Mouse (Mus musculus) hindbrain, embryonic 13.5 days (tissue): Measurements from ENCODE around the gene Clybl. TPM values are rescaled to one million over a fixed set of nuclear protein-coding genes. Genes with fewer than 3 reads are reported as not detected.
A peak's percentile ranks its signal among the peaks of the same experiment; 100 is the strongest.

ENCODE experiments used
- ATAC-seq: fragments of 200-750 bp; cut with Nextera tagmentation; 2 replicates; pipeline ENCODE4 v1.8.0; 2017; ENCODE audit warnings: moderate TSS enrichment; ENCODE audit not compliant: low FRiP score
- H3K27ac ChIP-seq: fragments of 300-500 bp; sonication (generic); 2 replicates; pipeline ENCODE4 v1.5.1; 2015; ENCODE audit warnings: inconsistent platforms, mild to moderate bottlenecking, moderate library complexity
- H3K27me3 ChIP-seq: fragments of 300-500 bp; sonication (generic); 2 replicates; pipeline ENCODE4 v1.6.1; 2015; ENCODE audit warnings: mild to moderate bottlenecking, inconsistent platforms
- H3K36me3 ChIP-seq: fragments of 300-500 bp; sonication (generic); 2 replicates; pipeline ENCODE4 v1.6.1; 2015; ENCODE audit warnings: mild to moderate bottlenecking, inconsistent platforms
- H3K4me1 ChIP-seq: fragments of 300-500 bp; sonication (generic); replicated peaks from 2 replicates; pipeline ENCODE4 v1.6.1; 2015; ENCODE audit warnings: inconsistent platforms
- H3K4me2 ChIP-seq: fragments of 300-500 bp; sonication (generic); 2 replicates; pipeline ENCODE4 v1.6.1; 2015; ENCODE audit warnings: inconsistent platforms, mild to moderate bottlenecking, moderate library complexity
- H3K4me3 ChIP-seq: fragments of 300-500 bp; sonication (generic); 2 replicates; pipeline ENCODE4 v1.5.1; 2015; ENCODE audit warnings: mild to moderate bottlenecking, inconsistent platforms
- H3K9ac ChIP-seq: fragments of 300-500 bp; sonication (generic); 2 replicates; pipeline ENCODE4 v1.6.1; 2015; ENCODE audit warnings: mild to moderate bottlenecking, inconsistent platforms
- H3K9me3 ChIP-seq: fragments of 300-500 bp; sonication (generic); 2 replicates; pipeline ENCODE4 v1.6.1; 2016; ENCODE audit warnings: inconsistent platforms
- WGBS: fragments of 180-500 bp; shearing (Covaris S2); methylation state at CpG from one replicate; pipeline ENCODE4 v1.1.7; 2015; 5-methylcytosine and 5-hydroxymethylcytosine counted together
- polyA plus RNA-seq: library from polyadenylated mRNA; unstranded; fragments of >200 nt; fragmentation: Nextera tagmentation; extraction: Ambion mirVana; gene quantifications from 2 replicates; pipeline ENCODE4 v1.2.1, GENCODE M21; 2015

Clybl gene
- polyA plus RNA-seq, 1 experiment from 2014 or later: 12.1 TPM

- no peak overlapping the region for H3K4me3 ChIP-seq
- H3K9me3 ChIP-seq: no peaks in the 10 kb centered on the region
- H3K36me3 ChIP-seq: no peaks in the 10 kb centered on the region
- no peak overlapping the region for H3K4me2 ChIP-seq
- WGBS: 84% methylated on average over 5 of the region's 5 CpGs
- no peak overlapping the region for H3K9ac ChIP-seq
- H3K27ac ChIP-seq: no peak overlapping the region
- H3K27me3 ChIP-seq: no peaks in the 10 kb centered on the region
- H3K4me1 ChIP-seq: no peaks in the 10 kb centered on the region
- ATAC-seq: no peak
Measured at GRCm38 (mm10) chr14:122209177-122209576, 27.7 kb downstream of the Clybl start.

- Histone ChIP-seq H3K4me1 (no peaks in the 10 kb centered on the region), H3K27me3 (no peaks in the 10 kb centered on the region), H3K4me3 (no peak overlapping the region), H3K9me3 (no peaks in the 10 kb centered on the region), H3K9ac (no peak overlapping the region), H3K4me2 (no peak overlapping the region), H3K27ac (no peak overlapping the region), H3K36me3 (no peaks in the 10 kb centered on the region)
- ATAC-seq: no peak
- WGBS: 79% methylated on average over 8 of the region's 8 CpGs
Measured at GRCm38 (mm10) chr14:122213590-122213989, 32.1 kb downstream of the Clybl start.

GRCm38 (mm10) chr14:122214126-122214525, 32.6 kb downstream of the Clybl start:
- Histone ChIP-seq H3K9me3 (no peaks in the 10 kb centered on the region), H3K36me3 (no peaks in the 10 kb centered on the region), H3K27me3 (no peaks in the 10 kb centered on the region), H3K4me1 (no peaks in the 10 kb centered on the region), H3K4me3 (no peak overlapping the region), H3K9ac (no peak overlapping the region), H3K27ac (no peak overlapping the region), H3K4me2 (no peak overlapping the region)
- ATAC-seq: no peak
- WGBS: 92% methylated on average over 6 of the region's 6 CpGs

GRCm38 (mm10) chr14:122217221-122217620, 35.7 kb downstream of the Clybl start:
- Histone ChIP-seq H3K27me3 (0 out of 2 replicates have a peak, but pooled peaks cover 3% of the 10 kb centered on the region), H3K9ac (no peak overlapping the region), H3K27ac (no peak overlapping the region), H3K4me3 (no peak overlapping the region), H3K9me3 (no peaks in the 10 kb centered on the region), H3K4me1 (no peaks in the 10 kb centered on the region), H3K36me3 (no peaks in the 10 kb centered on the region), H3K4me2 (no peak overlapping the region)
- 90% methylated on average over 4 of the region's 4 CpGs for WGBS
- no peak for ATAC-seq

- no peak overlapping the region for H3K4me3 ChIP-seq
Measured at GRCm38 (mm10) chr14:122222934-122223374, 41.5 kb downstream of the Clybl start.

GRCm38 (mm10) chr14:122223461-122224102, 42.1 kb downstream of the Clybl start:
- Histone ChIP-seq H3K4me1 (peaks cover 21% of the 10 kb centered on the region), H3K4me3 (no peak overlapping the region), H3K4me2 (0 out of 2 replicates have a peak overlapping the region, but pooled peaks have one; percentile 4), H3K27ac (no peak overlapping the region), H3K36me3 (no peaks in the 10 kb centered on the region), H3K9ac (no peak overlapping the region), H3K9me3 (no peaks in the 10 kb centered on the region), H3K27me3 (peaks cover 51% of the 10 kb centered on the region)
- 23% methylated on average over 9 of the region's 9 CpGs for WGBS
- peak; percentile 86 for ATAC-seq

More at GRCm38 (mm10) chr14:122222934-122223374, 41.5 kb downstream of the Clybl start:
- Histone ChIP-seq H3K27me3 (peaks cover 51% of the 10 kb centered on the region), H3K4me1 (peaks cover 21% of the 10 kb centered on the region), H3K36me3 (no peaks in the 10 kb centered on the region), H3K27ac (no peak overlapping the region), H3K9ac (no peak overlapping the region), H3K9me3 (no peaks in the 10 kb centered on the region), H3K4me2 (no peak overlapping the region)
- WGBS: 83% methylated on average over 10 of the region's 10 CpGs
- ATAC-seq: 0 out of 2 replicates have a peak, but pooled peaks have one; percentile 4

- 41% methylated on average over 6 of the region's 6 CpGs for WGBS
- Histone ChIP-seq H3K9ac (no peak overlapping the region), H3K36me3 (no peaks in the 10 kb centered on the region), H3K27me3 (peaks cover 55% of the 10 kb centered on the region), H3K4me2 (0 out of 2 replicates have a peak overlapping the region, but pooled peaks have one; percentile 4), H3K4me3 (no peak overlapping the region), H3K4me1 (peaks cover 25% of the 10 kb centered on the region), H3K9me3 (no peaks in the 10 kb centered on the region), H3K27ac (no peak overlapping the region)
- ATAC-seq: no peak; the same call in 1 of the 2 replicates
Measured at GRCm38 (mm10) chr14:122224103-122224494, 42.6 kb downstream of the Clybl start.

GRCm38 (mm10) chr14:122224501-122224928, 43.0 kb downstream of the Clybl start:
- Histone ChIP-seq H3K27me3 (peaks cover 59% of the 10 kb centered on the region), H3K36me3 (no peaks in the 10 kb centered on the region), H3K27ac (no peak overlapping the region), H3K4me3 (no peak overlapping the region), H3K9ac (no peak overlapping the region), H3K4me2 (no peak overlapping the region), H3K9me3 (no peaks in the 10 kb centered on the region), H3K4me1 (peaks cover 26% of the 10 kb centered on the region)
- 38% methylated on average over 8 of the region's 8 CpGs for WGBS
- no peak for ATAC-seq

- no peak overlapping the region for H3K4me3 ChIP-seq
- no peak overlapping the region for H3K9ac ChIP-seq
- 10% methylated on average over 7 of the region's 7 CpGs for WGBS
- H3K27me3 ChIP-seq: peaks cover 70% of the 10 kb centered on the region
- peaks cover 29% of the 10 kb centered on the region for H3K4me1 ChIP-seq
- no peaks in the 10 kb centered on the region for H3K9me3 ChIP-seq
- H3K27ac ChIP-seq: peak overlapping the region; percentile 20; the same call in 1 of the 2 replicates
- no peaks in the 10 kb centered on the region for H3K36me3 ChIP-seq
- no peak overlapping the region for H3K4me2 ChIP-seq
- no peak for ATAC-seq
Measured at GRCm38 (mm10) chr14:122225479-122226132, 44.1 kb downstream of the Clybl start.

- H3K4me3 ChIP-seq: no peak overlapping the region
- no peak for ATAC-seq
- H3K27me3 ChIP-seq: peaks cover 75% of the 10 kb centered on the region
- H3K27ac ChIP-seq: no peak overlapping the region
- H3K4me1 ChIP-seq: peaks cover 34% of the 10 kb centered on the region
- WGBS: 14% methylated on average over 2 of the region's 2 CpGs
- no peak overlapping the region for H3K9ac ChIP-seq
- no peaks in the 10 kb centered on the region for H3K36me3 ChIP-seq
- H3K9me3 ChIP-seq: no peaks in the 10 kb centered on the region
- H3K4me2 ChIP-seq: no peak overlapping the region
Measured at GRCm38 (mm10) chr14:122226133-122226515, 44.6 kb downstream of the Clybl start.

- peak overlapping the region; percentile 52 for H3K27ac ChIP-seq
- no peaks in the 10 kb centered on the region for H3K9me3 ChIP-seq
- peak overlapping the region; percentile 49; the same call in 1 of the 2 replicates for H3K9ac ChIP-seq
- no peak for ATAC-seq
- H3K4me2 ChIP-seq: peak overlapping the region; percentile 23
- H3K27me3 ChIP-seq: peaks cover 79% of the 10 kb centered on the region
- H3K4me1 ChIP-seq: peaks cover 34% of the 10 kb centered on the region
- WGBS: 34% methylated on average over 22 of the region's 22 CpGs
- no peak overlapping the region for H3K4me3 ChIP-seq
- no peaks in the 10 kb centered on the region for H3K36me3 ChIP-seq
Measured at GRCm38 (mm10) chr14:122226666-122227453, 45.4 kb downstream of the Clybl start.

GRCm38 (mm10) chr14:122227454-122227951, 46.0 kb downstream of the Clybl start:
- no peak overlapping the region for H3K4me3 ChIP-seq
- H3K4me2 ChIP-seq: peak overlapping the region; percentile 23
- ATAC-seq: no peak
- WGBS: 6% methylated on average over 14 of the region's 14 CpGs
- peaks cover 34% of the 10 kb centered on the region for H3K4me1 ChIP-seq
- H3K9me3 ChIP-seq: no peaks in the 10 kb centered on the region
- peak overlapping the region; percentile 13; the same call in 1 of the 2 replicates for H3K27ac ChIP-seq
- H3K27me3 ChIP-seq: peaks cover 78% of the 10 kb centered on the region
- no peaks in the 10 kb centered on the region for H3K36me3 ChIP-seq
- no peak overlapping the region for H3K9ac ChIP-seq
